Mouse (Mus musculus) MEL (cell line): ENCODE data around the gene Slc43a1. TPM values are rescaled to one million over a fixed set of nuclear protein-coding genes. Genes with fewer than 3 reads are reported as not detected.

Experiments used
- DNase-seq: peaks from one replicate; pipeline ENCODE4 v3.0.0; 2011; ENCODE audit warnings: low read depth, low spot score
- H3K27ac ChIP-seq: 2 replicates; pipeline ENCODE4 v1.5.1; 2012; ENCODE audit warnings: low read depth, mild to moderate bottlenecking, control low read depth, low read length, moderate library complexity; ENCODE audit not compliant: control insufficient read depth
- H3K27me3 ChIP-seq, 2 experiments: fragments of 150-350 bp in 1 of 2; sonication (generic) in 1 of 2; 2 replicates each; pipeline ENCODE4 v1.6.1; 2012; ENCODE audit warnings: low read length in 2 of 2, mild to moderate bottlenecking in 2 of 2, improper control_type of control experiment in 1 of 2, moderate library complexity in 1 of 2; ENCODE audit not compliant: insufficient read depth in 2 of 2, control insufficient read depth in 1 of 2
- H3K36me3 ChIP-seq, 2 experiments: 2 replicates each; pipeline ENCODE4 v1.6.1; 2012 to 2014; ENCODE audit warnings: low read length in 2 of 2, improper control_type of control experiment in 1 of 2, inconsistent platforms in 1 of 2, mild to moderate bottlenecking in 1 of 2; ENCODE audit not compliant: insufficient read depth in 2 of 2, control insufficient read depth in 1 of 2
- H3K4me1 ChIP-seq, 2 experiments: fragments of 150-350 bp in 1 of 2; sonication (generic) in 1 of 2; 2 replicates each; pipeline ENCODE4 v1.6.1; 2012; ENCODE audit warnings: low read length in 2 of 2, improper control_type of control experiment in 1 of 2, mild to moderate bottlenecking in 1 of 2; ENCODE audit not compliant: insufficient read depth in 2 of 2, control insufficient read depth in 1 of 2
- H3K4me3 ChIP-seq, 2 experiments: fragments of 150-350 bp in 1 of 2; sonication (generic) in 1 of 2; 2 replicates each; pipeline ENCODE4 v1.5.1; 2012; ENCODE audit warnings: low read depth in 2 of 2, low read length in 2 of 2, mild to moderate bottlenecking in 2 of 2, moderate library complexity in 2 of 2, control low read depth in 1 of 2, improper control_type of control experiment in 1 of 2; ENCODE audit not compliant: control insufficient read depth in 1 of 2, insufficient read depth in 1 of 2
- H3K79me2 ChIP-seq: 2 replicates; pipeline ENCODE4 v1.6.1; 2012; ENCODE audit warnings: mild to moderate bottlenecking, low read length, moderate library complexity; ENCODE audit not compliant: control insufficient read depth, poor library complexity, insufficient read depth
- H3K9ac ChIP-seq: 2 replicates; pipeline ENCODE4 v1.6.1; 2012; ENCODE audit warnings: low read depth, mild to moderate bottlenecking, control low read depth, low read length, moderate library complexity; ENCODE audit not compliant: control insufficient read depth, poor library complexity, severe bottlenecking
- H3K9me3 ChIP-seq: fragments of 150-350 bp; sonication (generic); replicated peaks from 2 replicates; pipeline ENCODE4 v1.6.1; 2012; ENCODE audit warnings: mild to moderate bottlenecking, low read length, improper control_type of control experiment, moderate library complexity; ENCODE audit not compliant: insufficient read depth
- BHLHE40 ChIP-seq: IDR thresholded peaks from 2 replicates; pipeline ENCODE4 v1.6.1; 2012; ENCODE audit warnings: low read depth, mild to moderate bottlenecking, inconsistent platforms, low read length, improper control_type of control experiment, borderline replicate concordance
- CHD1 ChIP-seq: IDR thresholded peaks from 2 replicates; pipeline ENCODE4 v1.6.1; 2012; ENCODE audit warnings: low read depth, mild to moderate bottlenecking, inconsistent platforms, low read length, improper control_type of control experiment
- CHD2 ChIP-seq: IDR thresholded peaks from 2 replicates; pipeline ENCODE4 v1.6.1; 2011; ENCODE audit warnings: low read length, improper control_type of control experiment
- CTCF ChIP-seq, 3 experiments: IDR thresholded peaks in 2 of 3; conservative IDR thresholded peaks in 1 of 3; 2 replicates each; pipeline ENCODE4 v1.5.1; 2011 to 2012; ENCODE audit warnings: low read length in 3 of 3, low read depth in 2 of 3, mild to moderate bottlenecking in 2 of 3, improper control_type of control experiment in 1 of 3, inconsistent platforms in 1 of 3, mixed read lengths in 1 of 3, moderate library complexity in 1 of 3; ENCODE audit not compliant: control insufficient read depth in 1 of 3, insufficient read depth in 1 of 3, poor library complexity in 1 of 3, severe bottlenecking in 1 of 3
- E2F4 ChIP-seq: IDR thresholded peaks from 2 replicates; pipeline ENCODE4 v1.6.1; 2011; ENCODE audit warnings: low read depth, low read length, improper control_type of control experiment, borderline replicate concordance
- ELF1 ChIP-seq: IDR thresholded peaks from 2 replicates; pipeline ENCODE4 v1.6.1; 2014; ENCODE audit warnings: low read depth, mild to moderate bottlenecking, inconsistent platforms, low read length, improper control_type of control experiment, moderate library complexity
- GABPA ChIP-seq: IDR thresholded peaks from 2 replicates; pipeline ENCODE4 v1.6.1; 2012; ENCODE audit warnings: low read depth, mild to moderate bottlenecking, inconsistent platforms, low read length, improper control_type of control experiment, moderate library complexity
- JUND ChIP-seq: IDR thresholded peaks from 2 replicates; pipeline ENCODE4 v1.6.1; 2011; ENCODE audit warnings: low read depth, mild to moderate bottlenecking, improper control_type of control experiment, low read length
- MAFK ChIP-seq: IDR thresholded peaks from 2 replicates; pipeline ENCODE4 v1.6.1; 2011; ENCODE audit warnings: low read depth, mild to moderate bottlenecking, low read length, improper control_type of control experiment, borderline replicate concordance
- MAX ChIP-seq: IDR thresholded peaks from 2 replicates; pipeline ENCODE4 v1.6.1; 2011; ENCODE audit warnings: low read length, improper control_type of control experiment
- MAZ ChIP-seq: IDR thresholded peaks from 2 replicates; pipeline ENCODE4 v1.6.1; 2012; ENCODE audit warnings: low read depth, mild to moderate bottlenecking, inconsistent platforms, low read length, improper control_type of control experiment
- MXI1 ChIP-seq: IDR thresholded peaks from 2 replicates; pipeline ENCODE4 v1.6.1; 2011; ENCODE audit warnings: mild to moderate bottlenecking, low read depth, low read length, improper control_type of control experiment
- MYB ChIP-seq: IDR thresholded peaks from 2 replicates; pipeline ENCODE4 v1.6.1; 2011; ENCODE audit warnings: mild to moderate bottlenecking, low read depth, low read length, improper control_type of control experiment
- NRF1 ChIP-seq: IDR thresholded peaks from 2 replicates; pipeline ENCODE4 v1.6.1; 2014; ENCODE audit warnings: low read depth, mild to moderate bottlenecking, inconsistent platforms, low read length, improper control_type of control experiment, moderate library complexity; ENCODE audit not compliant: poor library complexity, insufficient read depth, severe bottlenecking
- POLR2AphosphoS2 ChIP-seq: IDR thresholded peaks from 2 replicates; pipeline ENCODE4 v1.6.1; 2011; ENCODE audit warnings: low read length, improper control_type of control experiment
- RAD21 ChIP-seq: IDR thresholded peaks from 2 replicates; pipeline ENCODE4 v1.6.1; 2011; ENCODE audit warnings: mild to moderate bottlenecking, low read depth, low read length, improper control_type of control experiment
- SIN3A ChIP-seq: IDR thresholded peaks from 2 replicates; pipeline ENCODE4 v1.6.1; 2012; ENCODE audit warnings: low read length, improper control_type of control experiment, inconsistent platforms
- SMC3 ChIP-seq: IDR thresholded peaks from 2 replicates; pipeline ENCODE4 v1.6.1; 2011; ENCODE audit warnings: low read depth, low read length, improper control_type of control experiment
- TAL1 ChIP-seq: IDR thresholded peaks from 2 replicates; pipeline ENCODE4 v1.6.1; 2012; ENCODE audit warnings: mild to moderate bottlenecking, inconsistent platforms, low read length, moderate library complexity, mixed read lengths
- ZC3H11A ChIP-seq: IDR thresholded peaks from 2 replicates; pipeline ENCODE4 v1.6.1; 2012; ENCODE audit warnings: low read depth, mild to moderate bottlenecking, inconsistent platforms, low read length, improper control_type of control experiment
- ZKSCAN1 ChIP-seq: IDR thresholded peaks from 2 replicates; pipeline ENCODE4 v1.6.1; 2012; ENCODE audit warnings: low read depth, mild to moderate bottlenecking, inconsistent platforms, low read length, improper control_type of control experiment, moderate library complexity
- ZNF384 ChIP-seq: IDR thresholded peaks from 2 replicates; pipeline ENCODE4 v1.6.1; 2012; ENCODE audit warnings: low read depth, mild to moderate bottlenecking, inconsistent platforms, low read length, improper control_type of control experiment
- polyA plus RNA-seq, 2 experiments: library from polyadenylated mRNA; stranded (reverse) in 1 of 2; unstranded in 1 of 2; fragments of >175 nt in 1 of 2; fragments of >200 nt in 1 of 2; gene quantifications; 2 replicates each; pipeline versions ENCODE4 v1.2.1 to v1.2.4; 2012; ENCODE audit warnings: low replicate concordance in 2 of 2, low read depth in 1 of 2; ENCODE audit not compliant: insufficient read length in 2 of 2, insufficient read depth in 1 of 2, missing spikeins in 1 of 2
- total RNA-seq: library from RNA; depleted of rRNA; stranded (reverse); fragments of 300-350 nt; gene quantifications from 2 replicates; pipeline ENCODE4 v1.2.3, GENCODE M21; 2012

The Slc43a1 gene
- total and polyA plus RNA-seq, 3 experiments: 69.8 to 131 (median 108) TPM

- no peak overlapping the region for H3K27ac ChIP-seq
- peaks cover 9 to 13% of the 10 kb centered on the region in 2 experiments for H3K36me3 ChIP-seq
- H3K4me1 ChIP-seq: peaks cover 0 to 5% of the 10 kb centered on the region in 2 experiments; a peak in 2 of 4 replicates
- no peaks in the 10 kb centered on the region for H3K79me2 ChIP-seq
- H3K4me3 ChIP-seq: no peak overlapping the region
- no peak overlapping the region for H3K9ac ChIP-seq
- no peaks in the 10 kb centered on the region for H3K27me3 ChIP-seq
- H3K9me3 ChIP-seq: no peaks in the 10 kb centered on the region
- TF ChIP-seq RAD21: peak; percentile 70
- no peak for TF ChIP-seq MAZ
- no peak for TF ChIP-seq CHD1
- TF ChIP-seq SIN3A: 0 out of 2 replicates have a peak, but pooled peaks have one; percentile 22
- TF ChIP-seq ZC3H11A: peak; percentile 67
- TF ChIP-seq JUND: peak; percentile 73; the same call in 1 of the 2 replicates
- no peak for TF ChIP-seq BHLHE40
- TF ChIP-seq ZKSCAN1: no peak
- no peak for TF ChIP-seq GABPA
- peak; percentile 73 for TF ChIP-seq SMC3
- TF ChIP-seq ZNF384: no peak
- no peak for TF ChIP-seq POLR2AphosphoS2
- no peak for TF ChIP-seq TAL1
- peak; percentile 68 to 72 (median 68) for TF ChIP-seq CTCF (IDR thresholded peaks at IDR 0.05 in 2 of 3, conservative IDR thresholded peaks at IDR 0.05 in 1 of 3; ENCODE audit: control insufficient read depth in 1 of 3, insufficient read depth in 1 of 3, low read depth in 2 of 3, low read length in 3 of 3, poor library complexity in 1 of 3, severe bottlenecking in 1 of 3)
- TF ChIP-seq CHD2: no peak
- DNase-seq: peak; percentile 69
Observed at GRCm38 (mm10) chr2:84855732-84856131, 17.1 kb downstream of the Slc43a1 start.

GRCm38 (mm10) chr2:84858551-84858950 is 19.9 kb downstream of the Slc43a1 start:
- TF ChIP-seq MYB: no peak
- TF ChIP-seq MAX: no peak
- TF ChIP-seq NRF1: no peak
- TF ChIP-seq TAL1: no peak
- TF ChIP-seq MXI1: no peak
- no peak for TF ChIP-seq CHD1
- no peak for TF ChIP-seq MAFK
- TF ChIP-seq SIN3A: no peak
- no peak for TF ChIP-seq E2F4
- TF ChIP-seq ZKSCAN1: no peak
- no peak for TF ChIP-seq ELF1
- TF ChIP-seq, all 39 proteins: peak for 0
- Histone ChIP-seq H3K4me1 (peaks cover 6 to 11% of the 10 kb centered on the region in 2 experiments), H3K79me2 (no peaks in the 10 kb centered on the region), H3K9ac (no peak overlapping the region), H3K27me3 (no peaks in the 10 kb centered on the region), H3K9me3 (no peaks in the 10 kb centered on the region), H3K27ac (no peak overlapping the region), H3K36me3 (peaks cover 15 to 16% of the 10 kb centered on the region in 2 experiments), H3K4me3 (no peak overlapping the region)
- DNase-seq: no peak
